Mouse (Mus musculus) embryonic facial prominence, embryonic 14.5 days (tissue): ENCODE results near the gene Pts. TPM values are rescaled to one million over a fixed set of nuclear protein-coding genes. Genes with fewer than 3 reads are reported as not detected.

Experiments
- ATAC-seq: fragments of 200-750 bp; cut with Nextera tagmentation; 2 replicates; pipeline ENCODE4 v1.8.0; 2017; ENCODE audit warnings: low read depth, moderate number of reproducible peaks, moderate TSS enrichment
- DNase-seq: peaks from one replicate; pipeline ENCODE4 v3.0.0-alpha.2; 2015; ENCODE audit warnings: low spot score
- H3K27ac ChIP-seq: fragments of 300-500 bp; sonication (generic); replicated peaks from 2 replicates; pipeline ENCODE4 v1.5.1; 2014; ENCODE audit warnings: low read depth, mild to moderate bottlenecking, low read length, moderate library complexity
- H3K27me3 ChIP-seq: fragments of 300-500 bp; sonication (generic); replicated peaks from 2 replicates; pipeline ENCODE4 v1.6.1; 2014; ENCODE audit warnings: low read length; ENCODE audit not compliant: control insufficient read depth, insufficient read depth
- H3K36me3 ChIP-seq: fragments of 300-500 bp; sonication (generic); 2 replicates; pipeline ENCODE4 v1.6.1; 2014; ENCODE audit warnings: low read length, mixed read lengths; ENCODE audit not compliant: control insufficient read depth, insufficient read depth
- H3K4me1 ChIP-seq: fragments of 300-500 bp; sonication (generic); 2 replicates; pipeline ENCODE4 v1.6.1; 2014; ENCODE audit warnings: antibody characterized with exemption, low read length; ENCODE audit not compliant: control insufficient read depth, insufficient read depth
- H3K4me2 ChIP-seq: fragments of 300-500 bp; sonication (generic); 2 replicates; pipeline ENCODE4 v1.6.1; 2014; ENCODE audit warnings: low read depth, mild to moderate bottlenecking, low read length, moderate library complexity, mixed read lengths
- H3K4me3 ChIP-seq: fragments of 300-500 bp; sonication (generic); 2 replicates; pipeline ENCODE4 v1.5.1; 2014; ENCODE audit warnings: low read depth, mild to moderate bottlenecking, low read length
- H3K9ac ChIP-seq: fragments of 300-500 bp; sonication (generic); 2 replicates; pipeline ENCODE4 v1.6.1; 2014; ENCODE audit warnings: low read depth, mild to moderate bottlenecking, low read length, moderate library complexity, mixed read lengths
- H3K9me3 ChIP-seq: fragments of 300-500 bp; sonication (generic); 2 replicates; pipeline ENCODE4 v1.6.1; 2016; ENCODE audit warnings: low read length; ENCODE audit not compliant: control insufficient read depth
- WGBS: fragments of 180-500 bp; shearing (Covaris S2); extraction: QIAGEN DNeasy Blood & Tissue Kit; methylation state at CpG from one replicate; pipeline ENCODE4 v1.1.7; 2014; 5-methylcytosine and 5-hydroxymethylcytosine counted together
- polyA plus RNA-seq: library from polyadenylated mRNA; unstranded; fragments of >200 nt; fragmentation: Nextera tagmentation; extraction: Ambion mirVana; gene quantifications from 2 replicates; pipeline ENCODE4 v1.2.1, GENCODE M21; 2014

Gene Pts
- polyA plus RNA-seq, 1 experiment from 2014 or later, result 61.3 TPM

GRCm38 (mm10) chr9:50493777-50494176, 34.7 kb downstream of the Pts start:
- WGBS, result 72% methylated on average over 2 of the region's 2 CpGs
- H3K9me3 ChIP-seq, result no peaks in the 10 kb centered on the region

GRCm38 (mm10) chr9:50491531-50492045, 36.9 kb downstream of the Pts start:
- 71% methylated on average over 2 of the region's 2 CpGs for WGBS
- Histone ChIP-seq H3K4me2 (no peak overlapping the region), H3K4me3 (no peak overlapping the region), H3K9me3 (no peaks in the 10 kb centered on the region), H3K36me3 (no peaks in the 10 kb centered on the region), H3K4me1 (peaks cover 8% of the 10 kb centered on the region), H3K27me3 (no peaks in the 10 kb centered on the region), H3K27ac (no peak overlapping the region), H3K9ac (no peak overlapping the region)
- DNase-seq, result no peak
- ATAC-seq, result no peak

More at GRCm38 (mm10) chr9:50493777-50494176, 34.7 kb downstream of the Pts start:
- H3K36me3 ChIP-seq, result no peaks in the 10 kb centered on the region
- no peak overlapping the region for H3K27ac ChIP-seq
- no peak overlapping the region for H3K9ac ChIP-seq
- DNase-seq (no peak), ATAC-seq (no peak)
- H3K4me3 ChIP-seq, result no peak overlapping the region
- H3K27me3 ChIP-seq, result no peaks in the 10 kb centered on the region
- H3K4me2 ChIP-seq, result no peak overlapping the region
- peaks cover 12% of the 10 kb centered on the region for H3K4me1 ChIP-seq

- H3K36me3 ChIP-seq, result no peaks in the 10 kb centered on the region
- ATAC-seq (no peak), DNase-seq (no peak)
- H3K9ac ChIP-seq, result no peak overlapping the region
- H3K4me1 ChIP-seq, result 0 out of 2 replicates have a peak, but pooled peaks cover under 1% of the 10 kb centered on the region
- H3K27me3 ChIP-seq, result no peaks in the 10 kb centered on the region
- H3K9me3 ChIP-seq, result no peaks in the 10 kb centered on the region
- no peak overlapping the region for H3K4me3 ChIP-seq
- H3K4me2 ChIP-seq, result no peak overlapping the region
- no peak overlapping the region for H3K27ac ChIP-seq
These were observed 37.7 kb downstream of the Pts start for GRCm38 (mm10) chr9:50490836-50491235.

- H3K27ac ChIP-seq, result no peak overlapping the region
- H3K4me2 ChIP-seq, result peak overlapping the region; percentile 34
- H3K4me1 ChIP-seq, result peaks cover 5% of the 10 kb centered on the region; the same call in 1 of the 2 replicates
- H3K9ac ChIP-seq, result no peak overlapping the region
- no peaks in the 10 kb centered on the region for H3K9me3 ChIP-seq
- H3K4me3 ChIP-seq, result no peak overlapping the region
- H3K36me3 ChIP-seq, result no peaks in the 10 kb centered on the region
- 0 out of 2 replicates have a peak, but pooled peaks have one; percentile 53 for ATAC-seq
- no peaks in the 10 kb centered on the region for H3K27me3 ChIP-seq
- 11% methylated on average over 10 of the region's 10 CpGs for WGBS
- DNase-seq, result peak; percentile 28
These were observed 43.0 kb downstream of the Pts start for GRCm38 (mm10) chr9:50485521-50485920.

- H3K27me3 ChIP-seq, result no peaks in the 10 kb centered on the region
- WGBS, result 83% methylated on average over 8 of the region's 8 CpGs
- H3K36me3 ChIP-seq, result no peaks in the 10 kb centered on the region
- no peak overlapping the region for H3K4me3 ChIP-seq
- ATAC-seq (no peak), DNase-seq (no peak)
- H3K9me3 ChIP-seq, result no peaks in the 10 kb centered on the region
- no peak overlapping the region for H3K9ac ChIP-seq
- no peak overlapping the region for H3K27ac ChIP-seq
- H3K4me1 ChIP-seq, result peaks cover 5% of the 10 kb centered on the region; the same call in 1 of the 2 replicates
- no peak overlapping the region for H3K4me2 ChIP-seq
These were observed 45.8 kb downstream of the Pts start for GRCm38 (mm10) chr9:50482743-50483142.

GRCm38 (mm10) chr9:50479476-50479875, 49.0 kb downstream of the Pts start:
- DNase-seq (no peak), ATAC-seq (no peak)
- no peak overlapping the region for H3K4me2 ChIP-seq
- no peaks in the 10 kb centered on the region for H3K4me1 ChIP-seq
- no peaks in the 10 kb centered on the region for H3K27me3 ChIP-seq
- no peak overlapping the region for H3K9ac ChIP-seq
- WGBS, result 50% methylated on average over 8 of the region's 8 CpGs
- H3K4me3 ChIP-seq, result no peak overlapping the region
- H3K36me3 ChIP-seq, result no peaks in the 10 kb centered on the region
- no peak overlapping the region for H3K27ac ChIP-seq
- no peaks in the 10 kb centered on the region for H3K9me3 ChIP-seq

- H3K4me1 ChIP-seq, result no peaks in the 10 kb centered on the region
- no peak for ATAC-seq
- no peak overlapping the region for H3K4me2 ChIP-seq
- H3K36me3 ChIP-seq, result no peaks in the 10 kb centered on the region
- DNase-seq, result no peak
- H3K9ac ChIP-seq, result no peak overlapping the region
- no peak overlapping the region for H3K27ac ChIP-seq
- no peak overlapping the region for H3K4me3 ChIP-seq
- H3K9me3 ChIP-seq, result no peaks in the 10 kb centered on the region
- 16% methylated on average over 5 of the region's 5 CpGs for WGBS
- no peaks in the 10 kb centered on the region for H3K27me3 ChIP-seq
These were observed 49.7 kb downstream of the Pts start for GRCm38 (mm10) chr9:50478826-50479225.

GRCm38 (mm10) chr9:50477270-50477669, 51.3 kb downstream of the Pts start:
- no peak for DNase-seq
- no peak overlapping the region for H3K27ac ChIP-seq
- H3K9ac ChIP-seq, result no peak overlapping the region
- 83% methylated on average over 9 of the region's 9 CpGs for WGBS
- ATAC-seq, result no peak
- no peaks in the 10 kb centered on the region for H3K36me3 ChIP-seq
- no peak overlapping the region for H3K4me3 ChIP-seq
- H3K4me2 ChIP-seq, result no peak overlapping the region
- H3K9me3 ChIP-seq, result no peaks in the 10 kb centered on the region
- H3K27me3 ChIP-seq, result no peaks in the 10 kb centered on the region
- H3K4me1 ChIP-seq, result no peaks in the 10 kb centered on the region

- Histone ChIP-seq H3K4me3 (no peak overlapping the region), H3K9me3 (no peaks in the 10 kb centered on the region), H3K27me3 (no peaks in the 10 kb centered on the region), H3K27ac (no peak overlapping the region), H3K4me2 (no peak overlapping the region), H3K4me1 (no peaks in the 10 kb centered on the region), H3K36me3 (no peaks in the 10 kb centered on the region), H3K9ac (no peak overlapping the region)
- ATAC-seq (no peak), DNase-seq (no peak)
- WGBS, result 45% methylated on average over 7 of the region's 7 CpGs
These were observed 51.9 kb downstream of the Pts start for GRCm38 (mm10) chr9:50476651-50477050.
